Mouse (Mus musculus) hindbrain, embryonic 13.5 days (tissue): ENCODE data around the gene Fank1. TPM values are rescaled to one million over a fixed set of nuclear protein-coding genes. Genes with fewer than 3 reads are reported as not detected.
"Not testable (repeated sequence)": the region's sequence is repeated elsewhere in the genome, so short reads cannot be mapped to it uniquely, and the experiment has no call there.

Source experiments
- ATAC-seq: fragments of 200-750 bp; cut with Nextera tagmentation; 2 replicates; pipeline ENCODE4 v1.8.0; 2017; ENCODE audit warnings: moderate TSS enrichment; ENCODE audit not compliant: low FRiP score
- H3K27ac ChIP-seq: fragments of 300-500 bp; sonication (generic); 2 replicates; pipeline ENCODE4 v1.5.1; 2015; ENCODE audit warnings: inconsistent platforms, mild to moderate bottlenecking, moderate library complexity
- H3K27me3 ChIP-seq: fragments of 300-500 bp; sonication (generic); 2 replicates; pipeline ENCODE4 v1.6.1; 2015; ENCODE audit warnings: mild to moderate bottlenecking, inconsistent platforms
- H3K36me3 ChIP-seq: fragments of 300-500 bp; sonication (generic); 2 replicates; pipeline ENCODE4 v1.6.1; 2015; ENCODE audit warnings: mild to moderate bottlenecking, inconsistent platforms
- H3K4me1 ChIP-seq: fragments of 300-500 bp; sonication (generic); replicated peaks from 2 replicates; pipeline ENCODE4 v1.6.1; 2015; ENCODE audit warnings: inconsistent platforms
- H3K4me2 ChIP-seq: fragments of 300-500 bp; sonication (generic); 2 replicates; pipeline ENCODE4 v1.6.1; 2015; ENCODE audit warnings: inconsistent platforms, mild to moderate bottlenecking, moderate library complexity
- H3K4me3 ChIP-seq: fragments of 300-500 bp; sonication (generic); 2 replicates; pipeline ENCODE4 v1.5.1; 2015; ENCODE audit warnings: mild to moderate bottlenecking, inconsistent platforms
- H3K9ac ChIP-seq: fragments of 300-500 bp; sonication (generic); 2 replicates; pipeline ENCODE4 v1.6.1; 2015; ENCODE audit warnings: mild to moderate bottlenecking, inconsistent platforms
- H3K9me3 ChIP-seq: fragments of 300-500 bp; sonication (generic); 2 replicates; pipeline ENCODE4 v1.6.1; 2016; ENCODE audit warnings: inconsistent platforms
- WGBS: fragments of 180-500 bp; shearing (Covaris S2); methylation state at CpG from one replicate; pipeline ENCODE4 v1.1.7; 2015; 5-methylcytosine and 5-hydroxymethylcytosine counted together
- polyA plus RNA-seq: library from polyadenylated mRNA; unstranded; fragments of >200 nt; fragmentation: Nextera tagmentation; extraction: Ambion mirVana; gene quantifications from 2 replicates; pipeline ENCODE4 v1.2.1, GENCODE M21; 2015

Fank1 gene
- polyA plus RNA-seq, 1 experiment from 2014 or later = 3.3 TPM

DNA sequence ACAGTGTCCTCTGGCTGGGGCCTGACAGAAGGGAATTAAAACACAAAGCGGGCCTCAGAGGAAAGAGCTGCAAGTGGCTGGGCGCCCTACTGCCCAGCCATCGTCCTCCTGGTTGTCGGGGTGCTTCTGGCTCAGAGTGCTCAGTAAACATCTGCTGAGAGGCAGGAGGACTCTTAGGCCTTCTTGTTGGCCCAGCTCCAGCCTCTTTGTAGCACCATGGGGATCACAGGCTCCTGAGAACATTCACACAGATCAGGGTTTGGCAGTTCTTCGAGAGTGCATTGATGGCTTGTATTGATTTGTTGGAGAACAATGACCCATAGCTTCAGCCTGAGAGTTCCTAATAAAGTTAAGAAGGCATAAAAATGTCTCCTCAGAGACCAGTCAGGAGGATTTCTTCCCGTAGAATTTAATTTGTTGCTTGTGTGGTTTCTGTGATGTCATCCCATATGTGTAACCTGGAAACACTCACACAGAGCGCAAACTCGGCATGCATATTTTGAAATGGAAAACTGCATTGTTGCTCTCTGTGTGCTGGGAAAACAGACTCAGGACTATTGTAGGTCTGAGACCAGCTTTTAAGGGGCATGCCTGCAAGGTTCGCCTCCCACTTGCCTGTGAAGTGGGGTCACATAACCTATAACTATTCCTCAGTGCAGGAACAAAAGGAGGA is 108.2 kb downstream of the Fank1 start:
- ATAC-seq, H3K27ac ChIP-seq, H3K4me1 ChIP-seq, H3K4me3 ChIP-seq, H3K4me2 ChIP-seq, H3K9ac ChIP-seq, H3K9me3 ChIP-seq, H3K27me3 ChIP-seq, H3K36me3 ChIP-seq: not testable (repeated sequence)
- 70% methylated on average over 5 of the region's 9 CpGs for WGBS

DNA sequence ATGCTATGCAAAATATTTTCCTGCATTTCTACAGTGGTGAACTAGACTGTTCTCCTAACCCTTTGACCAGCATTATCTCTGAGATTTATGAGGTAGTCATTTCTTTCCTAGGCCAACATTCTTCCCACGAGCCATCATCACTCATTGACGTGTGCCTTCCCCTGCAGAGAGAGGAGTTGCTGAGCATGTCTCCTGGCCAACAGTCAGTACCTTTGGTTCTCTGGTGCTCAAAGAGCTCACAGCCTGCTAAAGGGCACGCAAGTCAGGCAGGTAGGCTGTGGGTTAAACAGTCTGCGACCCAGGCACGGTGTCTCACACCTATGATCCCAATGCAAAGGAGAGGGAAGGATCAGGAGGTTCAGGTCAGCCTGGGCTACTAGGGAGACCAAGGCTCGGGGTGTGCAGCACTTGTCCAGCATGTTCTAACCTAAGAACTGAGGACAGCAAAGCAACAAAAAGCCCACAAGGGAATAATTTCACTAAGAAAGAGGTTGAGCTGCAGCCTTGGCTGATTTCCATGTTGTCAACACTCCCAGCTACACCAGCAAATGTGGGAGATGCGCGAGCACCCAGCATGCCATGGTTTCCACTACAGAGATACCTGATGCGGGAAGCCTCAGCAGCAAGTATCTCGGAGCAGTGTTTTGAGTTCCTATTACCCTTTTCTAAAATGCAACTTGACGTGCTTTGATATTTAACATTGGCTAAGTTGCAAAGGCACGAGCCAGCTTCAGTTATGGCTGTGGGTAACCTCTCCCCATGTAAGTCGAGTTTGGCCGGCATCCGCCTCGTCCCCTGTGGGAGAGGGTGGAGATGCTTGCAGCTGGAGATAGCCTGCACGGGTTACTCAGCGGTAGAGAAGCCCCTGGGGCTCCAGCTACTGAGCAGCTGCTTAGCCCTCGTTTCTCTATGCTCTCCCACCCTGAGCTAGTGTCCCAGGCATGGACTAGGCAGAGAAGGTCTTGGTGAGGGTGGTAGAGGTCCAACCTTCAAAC is 112.6 kb downstream of the Fank1 start:
- no peak overlapping the region for H3K9ac ChIP-seq
- H3K4me1 ChIP-seq = no peaks in the 10 kb centered on the region
- no peak overlapping the region for H3K4me3 ChIP-seq
- no peak overlapping the region for H3K4me2 ChIP-seq
- no peak overlapping the region for H3K27ac ChIP-seq
- 88% methylated on average over 19 of the region's 19 CpGs for WGBS
- no peak for ATAC-seq
- no peaks in the 10 kb centered on the region for H3K27me3 ChIP-seq
- H3K9me3 ChIP-seq = no peaks in the 10 kb centered on the region
- H3K36me3 ChIP-seq = no peaks in the 10 kb centered on the region

DNA sequence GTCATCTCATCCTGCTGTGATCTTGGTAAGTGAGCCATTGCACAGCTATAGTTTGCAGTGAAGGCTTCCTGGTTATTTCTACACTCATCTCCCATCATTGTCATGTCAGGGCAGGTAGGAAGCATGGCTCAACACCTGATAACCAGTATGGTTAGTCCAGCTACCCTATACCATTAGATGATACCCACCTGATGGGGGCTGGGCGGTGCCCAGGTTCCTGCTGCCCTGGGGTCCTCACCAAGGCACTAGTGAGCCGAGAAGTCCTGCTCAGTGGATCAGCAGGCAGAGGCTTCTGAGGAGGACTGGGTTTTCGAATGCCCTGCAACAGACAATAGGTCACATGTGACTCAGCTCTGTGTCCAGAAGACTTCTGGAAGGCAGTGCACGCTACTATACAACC is 113.3 kb downstream of the Fank1 start:
- Histone ChIP-seq H3K4me2 (no peak overlapping the region), H3K4me3 (no peak overlapping the region), H3K27me3 (no peaks in the 10 kb centered on the region), H3K36me3 (no peaks in the 10 kb centered on the region), H3K27ac (no peak overlapping the region), H3K9me3 (no peaks in the 10 kb centered on the region), H3K9ac (no peak overlapping the region), H3K4me1 (no peaks in the 10 kb centered on the region)
- no peak for ATAC-seq
- 89% methylated on average over 4 of the region's 4 CpGs for WGBS

DNA sequence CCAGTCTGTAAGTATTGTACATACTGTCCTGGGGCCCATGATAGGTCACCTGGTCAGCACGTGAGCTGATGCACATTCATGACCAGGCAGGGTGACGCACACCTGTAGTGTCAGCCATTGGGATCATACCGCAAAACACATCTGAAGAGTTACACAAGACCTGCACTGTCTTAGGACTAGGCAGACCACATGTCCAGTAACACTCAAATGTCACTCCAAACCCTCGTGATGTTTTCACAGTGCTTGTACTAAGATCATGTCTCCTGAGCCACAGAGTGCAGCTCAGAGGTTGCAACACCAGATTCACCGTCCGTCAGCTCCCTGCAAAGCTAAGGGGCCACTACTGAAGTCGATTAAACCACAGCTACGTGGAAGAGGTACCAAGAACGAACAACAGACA is 114.6 kb downstream of the Fank1 start:
- Histone ChIP-seq H3K27me3 (no peaks in the 10 kb centered on the region), H3K36me3 (no peaks in the 10 kb centered on the region), H3K27ac (no peak overlapping the region), H3K4me2 (no peak overlapping the region), H3K4me3 (no peak overlapping the region), H3K4me1 (no peaks in the 10 kb centered on the region), H3K9me3 (no peaks in the 10 kb centered on the region), H3K9ac (no peak overlapping the region)
- no peak for ATAC-seq
- 93% methylated on average over 9 of the region's 9 CpGs for WGBS

GRCm38 (mm10) chr7:133891796-133892195 is 115.1 kb downstream of the Fank1 start:
- no peaks in the 10 kb centered on the region for H3K27me3 ChIP-seq
- no peaks in the 10 kb centered on the region for H3K36me3 ChIP-seq
- ATAC-seq = no peak
- no peak overlapping the region for H3K9ac ChIP-seq
- no peak overlapping the region for H3K4me2 ChIP-seq
- H3K4me1 ChIP-seq = no peaks in the 10 kb centered on the region
- WGBS = 78% methylated on average over 4 of the region's 4 CpGs
- H3K9me3 ChIP-seq = no peaks in the 10 kb centered on the region
- no peak overlapping the region for H3K4me3 ChIP-seq
- no peak overlapping the region for H3K27ac ChIP-seq

DNA sequence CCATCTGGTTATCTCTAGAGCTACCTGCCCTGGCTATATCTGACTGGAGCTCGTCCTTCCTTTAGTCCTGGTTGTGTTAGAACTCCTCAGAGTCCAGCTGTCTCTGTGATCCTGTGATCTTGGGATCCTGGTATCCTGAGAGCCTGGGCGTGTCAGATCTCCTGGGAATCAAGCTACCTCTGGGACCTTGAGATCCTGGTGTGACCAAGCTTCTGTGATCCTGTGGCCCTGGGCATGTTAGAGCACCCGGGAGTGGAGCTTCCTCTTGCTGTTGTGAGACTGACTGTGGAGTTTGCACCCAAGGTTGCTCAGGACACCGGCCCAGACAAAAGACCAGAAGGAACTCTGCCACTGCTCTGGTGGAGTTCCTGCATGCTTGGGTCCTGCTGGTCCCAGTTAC is 122.7 kb downstream of the Fank1 start:
- Histone ChIP-seq H3K27me3 (no peaks in the 10 kb centered on the region), H3K9ac (no peak overlapping the region), H3K27ac (no peak overlapping the region), H3K4me1 (no peaks in the 10 kb centered on the region), H3K4me3 (no peak overlapping the region), H3K4me2 (no peak overlapping the region), H3K9me3 (no peaks in the 10 kb centered on the region), H3K36me3 (no peaks in the 10 kb centered on the region)
- WGBS = 91% methylated on average over 4 of the region's 4 CpGs
- ATAC-seq = no peak

- H3K4me3 ChIP-seq = no peak overlapping the region
- H3K27ac ChIP-seq = no peak overlapping the region
- H3K9me3 ChIP-seq = peaks cover 12% of the 10 kb centered on the region; the same call in 1 of the 2 replicates
- H3K4me2 ChIP-seq = no peak overlapping the region
- no peak overlapping the region for H3K9ac ChIP-seq
- whole genome bisulfite sequencing = 93% methylated on average over 4 of the region's 4 CpGs
- H3K36me3 ChIP-seq = no peaks in the 10 kb centered on the region
- H3K4me1 ChIP-seq = no peaks in the 10 kb centered on the region
- H3K27me3 ChIP-seq = no peaks in the 10 kb centered on the region
- no peak for ATAC-seq
Measured at GRCm38 (mm10) chr7:133908966-133909365, 132.3 kb downstream of the Fank1 start.

GRCm38 (mm10) chr7:133909833-133910375 is 133.2 kb downstream of the Fank1 start:
- Histone ChIP-seq H3K9me3 (peaks cover 8% of the 10 kb centered on the region; the same call in 1 of the 2 replicates), H3K4me3 (no peak overlapping the region), H3K9ac (no peak overlapping the region), H3K27ac (no peak overlapping the region), H3K27me3 (no peaks in the 10 kb centered on the region), H3K36me3 (no peaks in the 10 kb centered on the region), H3K4me1 (no peaks in the 10 kb centered on the region), H3K4me2 (no peak overlapping the region)
- WGBS = 75% methylated on average over 7 of the region's 7 CpGs
- no peak for ATAC-seq

GRCm38 (mm10) chr7:133911881-133912280 is 135.2 kb downstream of the Fank1 start:
- 81% methylated on average over 3 of the region's 3 CpGs for WGBS
- H3K9me3 ChIP-seq = no peaks in the 10 kb centered on the region
- H3K9ac ChIP-seq = no peak overlapping the region
- ATAC-seq = no peak
- no peak overlapping the region for H3K4me3 ChIP-seq
- no peaks in the 10 kb centered on the region for H3K36me3 ChIP-seq
- no peaks in the 10 kb centered on the region for H3K27me3 ChIP-seq
- H3K4me1 ChIP-seq = no peaks in the 10 kb centered on the region
- no peak overlapping the region for H3K4me2 ChIP-seq
- H3K27ac ChIP-seq = no peak overlapping the region

GRCm38 (mm10) chr7:133916230-133916629 is 139.6 kb downstream of the Fank1 start:
- WGBS = 91% methylated on average over 9 of the region's 9 CpGs
- peaks cover 7% of the 10 kb centered on the region for H3K4me1 ChIP-seq
- H3K27ac ChIP-seq = no peak overlapping the region

DNA sequence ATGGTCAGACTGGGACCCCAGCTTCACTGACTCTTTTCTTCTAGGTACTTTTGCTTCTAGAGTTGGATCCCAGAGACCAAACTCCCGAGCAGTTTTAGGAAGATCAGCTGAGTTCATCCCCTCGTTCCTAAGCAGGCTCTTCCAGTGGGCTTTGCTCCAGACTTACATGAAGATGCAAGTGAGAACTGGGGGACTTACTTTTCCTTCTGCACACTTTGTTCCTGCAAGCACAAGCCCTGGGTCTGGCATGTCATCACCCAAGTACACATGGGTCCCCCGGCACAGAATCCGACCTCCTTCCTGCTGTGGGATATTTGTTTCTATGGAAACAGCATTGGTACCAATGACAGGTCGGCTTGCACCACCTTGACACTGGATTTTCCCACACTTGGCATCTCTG is 142.6 kb downstream of the Fank1 start:
- Histone ChIP-seq H3K27ac (no peak overlapping the region), H3K4me1 (peaks cover 10% of the 10 kb centered on the region), H3K36me3 (no peaks in the 10 kb centered on the region), H3K9me3 (no peaks in the 10 kb centered on the region), H3K27me3 (no peaks in the 10 kb centered on the region), H3K9ac (no peak overlapping the region), H3K4me2 (no peak overlapping the region), H3K4me3 (no peak overlapping the region)
- no peak for ATAC-seq
- WGBS = 50% methylated on average over 5 of the region's 5 CpGs

More at GRCm38 (mm10) chr7:133916230-133916629, 139.6 kb downstream of the Fank1 start:
- Histone ChIP-seq H3K4me3 (no peak overlapping the region), H3K4me2 (no peak overlapping the region), H3K9me3 (no peaks in the 10 kb centered on the region), H3K36me3 (no peaks in the 10 kb centered on the region), H3K27me3 (no peaks in the 10 kb centered on the region), H3K9ac (no peak overlapping the region)
- no peak for ATAC-seq

- Histone ChIP-seq H3K27me3 (no peaks in the 10 kb centered on the region), H3K4me1 (peaks cover 10% of the 10 kb centered on the region), H3K4me2 (no peak overlapping the region), H3K9me3 (no peaks in the 10 kb centered on the region), H3K36me3 (no peaks in the 10 kb centered on the region), H3K4me3 (no peak overlapping the region), H3K9ac (no peak overlapping the region), H3K27ac (no peak overlapping the region)
- ATAC-seq = no peak
- 87% methylated on average over 5 of the region's 5 CpGs for WGBS
Measured at GRCm38 (mm10) chr7:133919918-133920317, 143.3 kb downstream of the Fank1 start.
